Mouse (Mus musculus) ES-E14 (cell line): ENCODE data around the gene H2-DMb1.

Experiments used
- ZC3H11A ChIP-seq: IDR thresholded peaks from 2 replicates; pipeline ENCODE4 v1.6.1; 2012; ENCODE audit warnings: low read depth, mild to moderate bottlenecking, inconsistent platforms, low read length, borderline replicate concordance
- ZNF384 ChIP-seq: IDR thresholded peaks from 2 replicates; pipeline ENCODE4 v1.6.1; 2012; ENCODE audit warnings: low read depth, low read length, inconsistent platforms

GRCm38 (mm10) chr17:34198521-34198912 lies 45.6 kb downstream of the H2-DMb1 start:
- TF ChIP-seq ZNF384 (no peak), ZC3H11A (no peak)
